Mouse (Mus musculus) C2C12 (cell line): ENCODE measurements at regions not wholly inside any gene's neighbourhood (a gene's known extent, or its start where the extent isn't known, plus 50 kb on each side); places are given as distances from the start of the nearest gene placed in this dataset.

Source experiments
- CTCF ChIP-seq: IDR thresholded peaks from one replicate; pipeline ENCODE4 v1.5.1; 2011; ENCODE audit not compliant: control insufficient read depth, insufficient read depth, insufficient read length
- MAX ChIP-seq: IDR thresholded peaks from one replicate; pipeline ENCODE4 v1.6.1; 2011; ENCODE audit warnings: mild to moderate bottlenecking, control low read depth
- MYOD1 ChIP-seq: IDR thresholded peaks from one replicate; pipeline ENCODE4 v1.6.1; 2011; ENCODE audit warnings: low read depth; ENCODE audit not compliant: control insufficient read depth, insufficient read length
- MYOG ChIP-seq: IDR thresholded peaks from one replicate; pipeline ENCODE4 v1.6.1; 2011; ENCODE audit not compliant: control insufficient read depth, insufficient read length; ENCODE audit errors: extremely low read depth
- USF1 ChIP-seq: IDR thresholded peaks from one replicate; pipeline ENCODE4 v1.6.1; 2011; ENCODE audit warnings: low read depth, mild to moderate bottlenecking, control low read depth, moderate library complexity

DNA sequence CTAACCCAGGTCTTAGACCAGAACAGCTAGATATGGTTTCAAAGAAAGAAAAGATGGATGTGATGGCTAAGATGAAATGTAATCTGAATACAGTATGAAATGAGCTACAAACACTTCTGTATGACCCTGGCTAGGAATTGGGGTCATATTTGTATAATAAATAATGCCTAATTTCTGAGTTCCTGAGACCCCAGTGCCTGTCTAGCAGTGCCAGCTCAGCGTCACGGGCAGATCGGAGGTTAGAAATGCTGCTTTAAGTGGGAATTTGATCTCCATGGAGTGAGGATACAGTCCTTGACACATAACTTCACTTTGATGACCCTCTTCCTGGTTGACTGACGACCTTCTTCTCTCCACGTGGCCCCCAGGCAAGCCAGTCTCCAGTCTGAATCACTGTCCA, 105.7 kb upstream of the Daam1 start:
- TF ChIP-seq USF1 (no peak), CTCF (no peak), MAX (no peak), MYOD1 (no peak), MYOG (no peak)
